Mouse (Mus musculus) 3134 (cell line): ENCODE measurements around the gene Olfr876.
A peak's percentile ranks its signal among the peaks of the same experiment; 100 is the strongest.
"Not testable (repeated sequence)": the region's sequence is repeated elsewhere in the genome, so short reads cannot be mapped to it uniquely, and the experiment has no call there.

ENCODE experiments used
- DNase-seq: peaks from one replicate; pipeline ENCODE4 v3.0.0-alpha.2; 2011; ENCODE audit warnings: low spot score; ENCODE audit not compliant: insufficient read length; ENCODE audit errors: extremely low read depth

Gene Olfr876

DNA sequence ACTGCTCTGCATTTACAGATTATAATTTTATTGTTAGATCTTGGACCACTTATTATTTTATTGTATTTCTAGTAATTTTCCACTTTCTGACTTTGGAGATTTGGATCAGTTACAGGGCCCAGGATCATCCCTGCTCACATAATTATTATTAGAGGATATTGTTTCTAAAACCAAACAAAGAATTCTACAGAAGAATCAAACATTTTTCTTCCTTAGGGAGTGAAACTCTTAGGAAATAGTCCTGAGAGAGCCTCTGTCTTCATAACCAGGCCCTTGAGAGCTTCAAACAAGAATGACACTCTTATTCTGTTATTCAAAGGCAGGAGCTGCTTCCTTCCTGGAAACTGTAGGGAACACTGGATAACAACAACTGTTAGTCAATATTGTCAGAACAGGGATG lies at the start of gene Olfr876:
Gene Olfr876 (plus strand): TSS at position 301 of the 400 bp plus-strand sequence.
- DNase-seq = no peak

GRCm38 (mm10) chr9:37761728-37762127 lies 41.1 kb upstream of the Olfr876 start:
- no peak for DNase-seq

DNA sequence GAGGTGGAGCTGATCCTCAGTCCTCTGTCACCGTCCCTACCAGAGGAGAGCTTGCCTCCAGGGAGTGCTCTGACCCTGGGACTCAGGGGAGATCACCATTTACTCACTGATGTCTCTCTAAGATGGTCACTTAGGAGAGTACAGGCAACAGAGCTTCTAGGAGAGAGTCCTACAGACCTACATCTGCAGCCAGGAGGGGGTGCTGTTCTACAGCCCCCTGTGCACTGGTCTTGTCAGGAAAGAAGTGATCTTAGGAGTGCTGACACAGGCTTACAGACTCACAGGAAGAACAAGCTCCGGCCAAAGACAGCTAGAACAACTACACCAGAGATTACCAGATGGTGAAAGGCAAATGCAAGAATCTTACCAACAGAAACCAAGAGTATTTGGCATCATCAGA lies 40.3 kb upstream of the Olfr876 start:
- no peak for DNase-seq

GRCm38 (mm10) chr9:37770661-37771060 lies 32.2 kb upstream of the Olfr876 start:
- no peak for DNase-seq

DNA sequence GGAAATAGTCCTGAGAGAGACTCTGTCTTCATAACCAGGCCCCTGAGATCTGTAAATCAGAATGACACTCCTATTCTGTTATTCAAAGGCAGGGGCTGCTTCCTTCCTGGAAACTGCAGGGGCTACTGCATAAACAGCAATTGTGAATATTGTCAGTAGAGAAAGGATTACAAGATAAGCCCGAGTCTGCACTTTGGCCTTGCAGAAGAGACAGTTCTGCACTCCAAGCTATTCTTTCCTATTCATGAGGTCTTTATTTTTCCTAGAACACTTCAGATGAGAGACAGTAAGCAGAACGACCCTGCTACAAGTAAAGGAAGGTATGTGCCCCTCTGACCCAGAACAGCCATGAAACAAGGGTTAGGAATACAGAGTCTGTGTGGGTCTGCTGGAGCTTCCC lies 31.1 kb upstream of the Olfr876 start, which contains the start of gene Olfr875:
Gene Olfr875 (plus strand): TSS at position 99 of the 400 bp plus-strand sequence.
- no peak for DNase-seq

DNA sequence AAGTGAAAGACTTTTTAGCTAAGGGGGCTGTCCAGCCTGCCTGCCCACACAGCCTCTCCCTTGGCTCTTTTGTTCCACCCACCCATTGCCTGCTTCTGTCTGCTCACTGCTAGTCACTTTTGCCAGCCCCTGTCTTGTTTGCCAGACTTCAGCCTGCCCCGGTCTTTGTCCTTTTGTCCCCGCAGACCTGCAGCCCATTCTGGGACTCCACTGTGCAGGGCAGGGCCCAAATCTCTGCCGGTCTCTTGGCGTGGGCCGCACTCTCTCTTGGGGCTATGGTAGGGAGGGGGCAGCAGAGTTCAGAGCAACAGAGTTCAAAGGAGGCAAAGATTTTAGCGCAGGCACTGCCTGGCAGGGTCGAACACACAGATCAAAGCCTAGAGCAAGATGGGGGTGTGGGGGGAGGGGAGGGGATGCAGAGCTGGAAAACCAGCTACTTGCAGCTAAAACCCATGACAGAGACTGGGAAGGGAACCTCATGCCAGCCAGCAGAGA lies 20.0 kb upstream of the Olfr876 start:
- DNase-seq = no peak

DNA sequence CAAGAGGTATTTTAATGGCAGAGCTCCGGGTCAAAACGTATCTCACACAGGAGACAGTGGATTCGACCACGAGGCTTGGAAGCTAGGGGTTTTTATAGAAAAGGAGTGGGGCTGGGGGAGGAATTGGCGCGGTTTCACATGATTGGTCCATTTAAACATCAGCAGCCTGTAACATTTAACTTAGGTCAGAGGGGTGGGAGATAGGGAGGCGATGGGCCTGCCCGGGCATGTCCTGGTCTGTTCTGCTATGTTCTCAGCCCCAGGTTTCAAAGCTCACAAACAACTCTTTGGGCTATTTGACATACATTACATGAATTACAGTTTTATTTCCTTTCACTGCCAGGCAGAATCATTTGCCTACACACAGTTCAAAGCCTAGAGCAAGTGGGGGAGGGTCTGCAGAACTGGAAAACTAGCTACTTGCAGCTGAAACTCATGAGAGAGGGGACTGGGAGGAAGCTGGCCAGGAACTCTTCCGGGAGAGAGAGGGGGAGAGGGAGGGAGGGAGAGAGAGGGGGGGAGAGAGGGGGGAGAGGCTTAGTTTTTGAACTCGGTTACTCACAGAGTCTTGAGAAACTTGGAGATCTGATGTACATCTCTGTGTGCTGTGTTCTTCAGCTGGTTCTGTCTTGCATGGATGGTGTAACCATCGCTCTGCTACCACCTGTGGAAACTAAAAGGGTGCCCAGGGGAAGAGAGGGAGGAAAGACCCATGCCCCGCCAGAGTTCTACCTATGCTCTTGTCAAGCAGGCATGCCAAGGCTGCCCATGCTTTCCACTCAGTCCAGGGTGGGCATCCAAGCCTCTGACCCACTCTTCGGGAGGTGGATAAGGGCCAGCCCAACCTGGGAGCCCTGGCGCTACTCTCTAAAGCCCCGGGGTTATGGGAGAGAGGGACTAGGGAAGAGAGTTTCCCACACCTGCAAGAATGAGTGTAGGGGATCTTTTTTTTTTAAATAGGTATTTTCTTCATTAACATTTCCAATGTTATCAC lies 19.1 kb upstream of the Olfr876 start:
- DNase-seq = not testable (repeated sequence)

- DNase-seq = no peak
These were observed 16.4 kb upstream of the Olfr876 start for GRCm38 (mm10) chr9:37786411-37786810.

DNA sequence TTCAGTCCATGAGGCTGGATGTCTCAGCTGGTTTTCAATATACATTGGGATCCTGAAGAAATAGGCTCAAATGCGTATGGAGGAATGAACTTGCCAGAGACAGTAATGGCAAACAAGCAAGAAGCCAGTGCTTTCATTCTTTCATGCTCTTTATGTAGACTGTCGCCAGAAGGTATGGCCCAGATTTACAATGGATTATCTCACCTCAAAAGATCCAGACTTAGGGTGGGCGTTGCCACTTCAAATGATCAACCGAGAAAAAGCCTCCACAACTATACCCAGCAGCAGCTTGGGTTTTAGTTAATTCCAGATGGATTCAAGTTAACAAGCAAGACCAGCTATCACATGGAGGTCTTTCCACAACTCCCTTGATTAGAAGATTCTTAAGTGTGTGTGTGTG lies 776 bp upstream of the Olfr876 start:
- no peak for DNase-seq

- no peak for DNase-seq
These were observed 4.4 kb downstream of the Olfr876 start for GRCm38 (mm10) chr9:37807235-37807634.

GRCm38 (mm10) chr9:37808456-37808855 lies 5.6 kb downstream of the Olfr876 start:
- DNase-seq = peak; percentile 10

GRCm38 (mm10) chr9:37808976-37809375 lies 6.1 kb downstream of the Olfr876 start:
- no peak for DNase-seq

DNA sequence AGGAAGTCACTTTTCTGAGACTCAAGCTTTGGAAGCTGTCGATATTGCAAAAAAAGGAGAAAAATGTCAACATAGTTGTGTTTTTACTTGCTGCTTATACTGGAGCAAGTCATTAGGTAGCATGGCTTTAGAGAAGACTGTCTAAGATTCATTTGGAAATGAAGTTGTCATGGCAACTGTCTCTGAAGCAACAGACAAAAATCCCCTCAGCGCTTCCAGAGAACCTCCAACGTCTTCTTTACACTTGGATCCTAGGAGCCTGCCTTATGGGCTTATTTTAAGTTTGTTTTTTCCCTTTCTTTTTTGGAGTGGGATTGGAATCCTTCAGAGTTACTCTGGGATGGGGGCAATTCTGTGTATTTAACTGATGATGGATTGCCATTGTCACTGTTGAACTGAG lies 11.9 kb downstream of the Olfr876 start:
- DNase-seq = no peak

DNA sequence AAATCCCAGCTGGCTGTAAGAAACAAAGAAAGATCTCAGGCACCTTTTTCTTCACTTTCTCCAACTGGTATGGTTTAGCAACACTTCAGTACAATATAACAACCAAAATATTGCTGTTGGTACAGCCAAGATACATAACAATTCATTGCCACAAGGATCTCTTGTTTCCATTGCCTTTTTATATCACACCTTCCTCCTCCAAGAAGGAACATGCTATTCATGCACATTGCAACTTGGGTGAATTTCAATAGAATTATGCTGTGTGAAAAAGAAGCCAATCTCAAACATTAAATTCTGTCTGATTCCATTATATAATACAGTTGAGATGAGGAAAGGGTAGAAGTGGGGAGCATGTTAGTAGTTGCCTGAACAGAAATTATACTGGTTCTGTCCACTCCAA lies 27.1 kb downstream of the Olfr876 start:
- DNase-seq = no peak

DNA sequence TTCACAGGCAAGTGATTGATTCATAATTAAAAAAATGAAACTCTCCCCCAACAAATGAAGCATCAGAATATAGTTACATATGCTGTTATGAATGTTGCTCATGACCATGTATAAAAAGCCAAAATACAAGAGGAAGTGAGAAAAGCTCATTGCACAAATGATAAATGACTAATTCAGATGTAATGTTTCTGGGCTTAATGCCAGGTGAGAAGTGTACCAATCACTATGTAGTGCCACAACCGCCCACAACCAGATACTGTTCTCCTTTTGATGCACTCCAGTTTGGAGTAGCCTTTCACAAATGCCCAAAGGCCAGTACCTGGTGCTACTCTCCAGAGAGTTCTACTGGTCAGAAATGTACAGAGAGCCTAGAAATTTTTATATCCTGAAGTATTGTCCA lies 30.5 kb downstream of the Olfr876 start:
- peak; percentile 40 for DNase-seq

- no peak for DNase-seq
These were observed 46.4 kb downstream of the Olfr876 start for GRCm38 (mm10) chr9:37849267-37849666.

- no peak for DNase-seq
These were observed 51.1 kb downstream of the Olfr876 start, which contains the start of gene Olfr877 for GRCm38 (mm10) chr9:37853969-37854368. Gene Olfr877 (plus strand): TSS chr9:37854269.
